In the genomic region with DNA sequence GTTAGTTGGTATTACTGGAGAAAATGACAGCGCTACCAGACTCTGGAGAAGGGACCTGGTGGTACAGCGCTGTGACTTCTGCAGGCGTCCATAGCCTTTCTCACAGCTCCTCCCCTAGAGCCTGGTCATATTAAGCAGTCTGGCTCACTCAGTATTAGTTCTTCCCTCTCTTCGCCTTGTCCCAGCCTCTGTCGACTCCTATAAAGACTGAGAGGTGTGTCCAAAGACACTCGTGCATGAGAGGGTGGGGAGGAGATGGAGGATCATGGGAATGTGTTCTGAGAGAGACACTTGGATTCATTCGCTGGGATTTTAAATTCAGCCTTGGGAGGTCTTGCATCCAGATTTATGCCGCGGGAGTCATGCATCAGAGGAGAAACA, we compare ENCODE assay signal across 8 mouse cellular contexts. TPM values are rescaled to one million over a fixed set of nuclear protein-coding genes. Genes with fewer than 3 reads are reported as not detected.
DNase-seq lines count a peak whose midpoint lies in the region; ATAC-seq and TF ChIP-seq lines count a peak whose summit lies in the region.

No protein-coding gene starts in this region.

- peak overlapping the region; percentile 91 for H3K27ac ChIP-seq in forebrain, embryonic 10.5 days
- peak overlapping the region; percentile 85 for H3K27ac ChIP-seq in kidney, postnatal 0 days
- no peak overlapping the region for H3K27ac ChIP-seq in midbrain, embryonic 11.5 days (ENCODE audit: low read depth, low read length)

- DNase-seq in lung, adult 2 months = no peak
- DNase-seq in lung, postnatal 14 days = no peak
- peak; percentile 66 for DNase-seq in ZHBTc4 (ENCODE audit: low read depth, low spot score)
- no peak for DNase-seq in forebrain, embryonic 10.5 days (ENCODE audit: extremely low spot score, low spot score)
- peak; percentile 70 for DNase-seq in kidney, postnatal 0 days (ENCODE audit: low spot score)
- peak; percentile 94 for DNase-seq in midbrain, embryonic 11.5 days (ENCODE audit: low spot score, missing footprints)
- no peak for DNase-seq in cerebellum, postnatal 4 days (ENCODE audit: low spot score in 2 of 2)
- no peak for DNase-seq in ovary, postnatal 10 days (ENCODE audit: low spot score)

- peak overlapping the region; percentile 91 for H3K4me2 ChIP-seq in kidney, postnatal 0 days (ENCODE audit: low read length)
- H3K4me2 ChIP-seq in midbrain, embryonic 11.5 days = peak overlapping the region; percentile 89

- no peak for TF ChIP-seq POLR2A in lung, adult 2 months (IDR thresholded peaks at IDR 0.05; ENCODE audit: borderline replicate concordance, extremely low read depth, low read depth, low read length)

- H3K36me3 ChIP-seq in forebrain, embryonic 10.5 days (replicated peaks) = peaks cover 43% of the 10 kb centered on the region
- H3K36me3 ChIP-seq in kidney, postnatal 0 days (ENCODE audit: insufficient read depth, low read length) = peaks cover 22% of the 10 kb centered on the region
- H3K36me3 ChIP-seq in midbrain, embryonic 11.5 days (ENCODE audit: control insufficient read depth, insufficient read depth, low read length) = peaks cover 13% of the 10 kb centered on the region

- WGBS in lung, adult 2 months = 4% methylated on average over 9 of the region's 9 CpGs
- 14% methylated on average over 9 of the region's 9 CpGs for WGBS in forebrain, embryonic 10.5 days
- 6% methylated on average over 9 of the region's 9 CpGs for WGBS in kidney, postnatal 0 days
- 11% methylated on average over 9 of the region's 9 CpGs for WGBS in midbrain, embryonic 11.5 days

- TF ChIP-seq CTCF in lung, adult 2 months (IDR thresholded peaks at IDR 0.05; ENCODE audit: insufficient read depth, low read length) = no peak
- no peak for TF ChIP-seq CTCF in kidney, postnatal 0 days (IDR thresholded peaks at IDR 0.05; ENCODE audit: low read depth)

- peak overlapping the region; percentile 89 for H3K9ac ChIP-seq in kidney, postnatal 0 days (ENCODE audit: low read depth, low read length)
- H3K9ac ChIP-seq in midbrain, embryonic 11.5 days (ENCODE audit: low read length) = peak overlapping the region; percentile 91

- no peaks in the 10 kb centered on the region for H3K9me3 ChIP-seq in forebrain, embryonic 10.5 days
- no peaks in the 10 kb centered on the region for H3K9me3 ChIP-seq in kidney, postnatal 0 days (replicated peaks; ENCODE audit: low read length)
- H3K9me3 ChIP-seq in midbrain, embryonic 11.5 days (ENCODE audit: control insufficient read depth, low read length) = no peaks in the 10 kb centered on the region

- peaks cover 5% of the 10 kb centered on the region for H3K4me1 ChIP-seq in lung, adult 2 months (ENCODE audit: control insufficient read depth, insufficient read depth, low read length)
- peaks cover 25% of the 10 kb centered on the region for H3K4me1 ChIP-seq in forebrain, embryonic 10.5 days
- H3K4me1 ChIP-seq in kidney, postnatal 0 days (replicated peaks; ENCODE audit: insufficient read depth, low read length) = no peaks in the 10 kb centered on the region; the same call in 1 of the 2 replicates
- peaks cover 4% of the 10 kb centered on the region for H3K4me1 ChIP-seq in midbrain, embryonic 11.5 days (ENCODE audit: control insufficient read depth, insufficient read depth, low read length)

- peak; percentile 68 for ATAC-seq in kidney, postnatal 0 days (replicated peaks; ENCODE audit: low FRiP score, low read depth)
- peak; percentile 14 for ATAC-seq in midbrain, embryonic 11.5 days (ENCODE audit: low FRiP score)

- peak overlapping the region; percentile 99 for H3K4me3 ChIP-seq in lung, adult 2 months (replicated peaks; ENCODE audit: extremely low read depth, low read depth, low read length)
- H3K4me3 ChIP-seq in forebrain, embryonic 10.5 days = peak overlapping the region; percentile 94
- peak overlapping the region; percentile 90 for H3K4me3 ChIP-seq in kidney, postnatal 0 days (replicated peaks; ENCODE audit: low read depth, low read length)
- H3K4me3 ChIP-seq in midbrain, embryonic 11.5 days (ENCODE audit: low read depth, low read length) = peak overlapping the region; percentile 85

- H3K27me3 ChIP-seq in forebrain, embryonic 10.5 days (ENCODE audit: poor library complexity, severe bottlenecking) = no peaks in the 10 kb centered on the region
- H3K27me3 ChIP-seq in kidney, postnatal 0 days (ENCODE audit: insufficient read depth, low read length) = no peaks in the 10 kb centered on the region
- no peaks in the 10 kb centered on the region for H3K27me3 ChIP-seq in midbrain, embryonic 11.5 days (ENCODE audit: control insufficient read depth, insufficient read depth, low read length)

RNA-seq across cellular contexts. Expression of gene Coa6, which starts 0.6 kb away (rescaled TPM):
- 31.2 and 48.4 TPM in 2 replicates for polyA plus RNA-seq in lung, adult 2 months (2012; rRNA removed)
- polyA plus RNA-seq in forebrain, embryonic 10.5 days (2016; fragmentation: Nextera tagmentation; extraction: Ambion mirVana) = 41.2 and 46.5 TPM in 2 replicates
- 92.5 and 102 TPM in 2 replicates for polyA plus RNA-seq in kidney, postnatal 0 days (2015; fragmentation: Nextera tagmentation; extraction: Ambion mirVana)
- 50.1 and 51.5 TPM in 2 replicates for polyA plus RNA-seq in midbrain, embryonic 11.5 days (2014; fragmentation: Nextera tagmentation; extraction: Ambion mirVana)

RNA-seq across cellular contexts. Expression of gene Tarbp1, which starts 52.0 kb away (rescaled TPM):
- 4.4 TPM in 2 replicates for polyA plus RNA-seq in lung, adult 2 months (2012; rRNA removed)
- polyA plus RNA-seq in forebrain, embryonic 10.5 days (2016; fragmentation: Nextera tagmentation; extraction: Ambion mirVana) = 1.9 and 2.3 TPM in 2 replicates
- polyA plus RNA-seq in kidney, postnatal 0 days (2015; fragmentation: Nextera tagmentation; extraction: Ambion mirVana) = 2.6 and 3.3 TPM in 2 replicates
- polyA plus RNA-seq in midbrain, embryonic 11.5 days (2014; fragmentation: Nextera tagmentation; extraction: Ambion mirVana) = 2.2 TPM in 2 replicates

Comparison
In these comparisons a context has a peak if more than half of its experiments do, and no peak if none do; other contexts are left out.
1. DNase-seq: peak in ZHBTc4 (single experiment), kidney, postnatal 0 days (single experiment) and midbrain, embryonic 11.5 days (single experiment); none in lung, adult 2 months (single experiment), lung, postnatal 14 days (single experiment), forebrain, embryonic 10.5 days (single experiment), cerebellum, postnatal 4 days (0 of 2) and ovary, postnatal 10 days (single experiment).
2. Peak in every context shown above with its lines, with median percentiles within 50 percentile points of each other: H3K4me3 ChIP-seq.